15 mouse cellular contexts compared by ENCODE assay signal in genomic region chr13:117082758-117083157, GRCm38 (mm10).
"Had no signal": no experiment of that assay in that cellular context is flagged by ENCODE, and none has a peak within 500 bp of the region (broad histone marks: within the 10 kb centered on the region; RNA-seq: fewer than 3 reads in every experiment).

No protein-coding gene starts in this region.

- ATAC-seq: midbrain, embryonic 15.5 days had no signal

- H3K27me3 ChIP-seq: liver, embryonic 15.5 days; midbrain, embryonic 12.5 days; midbrain, embryonic 15.5 days; neural tube, embryonic 12.5 days had no signal

- H3K4me1 ChIP-seq: liver, embryonic 15.5 days; midbrain, embryonic 10.5 days; midbrain, embryonic 12.5 days; midbrain, embryonic 15.5 days; neural tube, embryonic 12.5 days; stomach, embryonic 15.5 days had no signal

- H3K27ac ChIP-seq: liver, embryonic 15.5 days; midbrain, embryonic 10.5 days; midbrain, embryonic 12.5 days; midbrain, embryonic 15.5 days; neural tube, embryonic 12.5 days; stomach, embryonic 15.5 days; stomach, postnatal 0 days had no signal

- H3K4me3 ChIP-seq: liver, embryonic 15.5 days; midbrain, embryonic 10.5 days; midbrain, embryonic 12.5 days; midbrain, embryonic 15.5 days; neural tube, embryonic 12.5 days; stomach, embryonic 15.5 days had no signal

- H3K9me3 ChIP-seq: liver, embryonic 15.5 days; midbrain, embryonic 10.5 days; midbrain, embryonic 12.5 days; midbrain, embryonic 15.5 days; neural tube, embryonic 12.5 days; stomach, embryonic 15.5 days had no signal

- H3K4me2 ChIP-seq: liver, embryonic 15.5 days; lung, embryonic 14.5 days; midbrain, embryonic 12.5 days; midbrain, embryonic 15.5 days; neural tube, embryonic 12.5 days; stomach, embryonic 15.5 days had no signal

- DNase-seq: lung, adult 18-20 months; lung, embryonic 14.5 days; lung, postnatal 10 days; lung, postnatal 4 days; right cerebral cortex, postnatal 14 days; thymus, adult 2 months; thymus, postnatal 25 days; thymus, postnatal 4 days had no signal

- H3K36me3 ChIP-seq: liver, embryonic 15.5 days; midbrain, embryonic 10.5 days; midbrain, embryonic 12.5 days; midbrain, embryonic 15.5 days; neural tube, embryonic 12.5 days; stomach, embryonic 15.5 days had no signal

- H3K9ac ChIP-seq: liver, embryonic 15.5 days; lung, embryonic 14.5 days; midbrain, embryonic 12.5 days; midbrain, embryonic 15.5 days; neural tube, embryonic 12.5 days; stomach, embryonic 15.5 days had no signal
